Mouse (Mus musculus) CH12.LX (cell line): ENCODE measurements around the gene Maco1. TPM values are rescaled to one million over a fixed set of nuclear protein-coding genes. Genes with fewer than 3 reads are reported as not detected.

Experiments
- DNase-seq: peaks from one replicate; pipeline ENCODE4 v3.0.0-alpha.2; 2013; ENCODE audit errors: extremely low read depth
- H3K27ac ChIP-seq: 2 replicates; pipeline ENCODE4 v1.5.1; 2012; ENCODE audit warnings: low read depth, mild to moderate bottlenecking, control low read depth, moderate library complexity; ENCODE audit not compliant: insufficient read depth
- H3K27me3 ChIP-seq: replicated peaks from 2 replicates; pipeline ENCODE3; 2012; ENCODE audit warnings: inconsistent platforms
- H3K36me3 ChIP-seq, 2 experiments: replicated peaks in 1 of 2; 2 replicates each; pipeline versions ENCODE3 to v1.6.1; 2012; ENCODE audit warnings: inconsistent platforms in 1 of 2, low read length in 1 of 2, mild to moderate bottlenecking in 1 of 2, mixed read lengths in 1 of 2, moderate library complexity in 1 of 2; ENCODE audit not compliant: control insufficient read depth in 1 of 2, insufficient read depth in 1 of 2
- H3K4me1 ChIP-seq, 2 experiments: 2 replicates each; pipeline ENCODE4 v1.6.1; 2012; ENCODE audit warnings: inconsistent platforms in 1 of 2, moderate library complexity in 1 of 2; ENCODE audit not compliant: insufficient read depth in 2 of 2, control insufficient read depth in 1 of 2
- H3K4me2 ChIP-seq: 2 replicates; pipeline ENCODE4 v1.6.1; 2012; ENCODE audit warnings: low read depth, mild to moderate bottlenecking, control low read depth; ENCODE audit not compliant: poor library complexity, insufficient read depth, severe bottlenecking
- H3K4me3 ChIP-seq, 3 experiments: fragments of 150-350 bp in 1 of 3; sonication (generic) in 1 of 3; replicated peaks in 1 of 3; 2 replicates each; pipeline versions ENCODE3 to v1.5.1; 2011 to 2012; ENCODE audit warnings: low read depth in 2 of 3, low read length in 2 of 3, mild to moderate bottlenecking in 2 of 3, moderate library complexity in 2 of 3, control low read depth in 1 of 3, improper control_type of control experiment in 1 of 3, inconsistent platforms in 1 of 3, mixed read lengths in 1 of 3; ENCODE audit not compliant: poor library complexity in 1 of 3
- H3K79me2 ChIP-seq: replicated peaks from 2 replicates; pipeline ENCODE4 v1.6.1; 2012; ENCODE audit warnings: mild to moderate bottlenecking, moderate library complexity; ENCODE audit not compliant: control insufficient read depth, poor library complexity, insufficient read depth, severe bottlenecking; ENCODE audit errors: extremely low read depth
- H3K9ac ChIP-seq: 2 replicates; pipeline ENCODE4 v1.6.1; 2012; ENCODE audit warnings: low read depth, mild to moderate bottlenecking, control low read depth, moderate library complexity; ENCODE audit not compliant: insufficient read depth
- H3K9me3 ChIP-seq: replicated peaks from 2 replicates; pipeline ENCODE3; 2012; ENCODE audit warnings: low read length, inconsistent platforms, mixed read lengths
- CHD1 ChIP-seq: IDR thresholded peaks from 2 replicates; pipeline ENCODE4 v1.6.1; 2012; ENCODE audit warnings: low read depth, low read length, improper control_type of control experiment, inconsistent platforms
- CTCF ChIP-seq, 2 experiments: IDR thresholded peaks in 1 of 2; conservative IDR thresholded peaks in 1 of 2; 2 replicates each; pipeline ENCODE4 v1.5.1; 2011 to 2012; ENCODE audit warnings: low read depth in 2 of 2, low read length in 2 of 2, improper control_type of control experiment in 1 of 2, inconsistent platforms in 1 of 2, mild to moderate bottlenecking in 1 of 2, moderate library complexity in 1 of 2
- EP300 ChIP-seq: IDR thresholded peaks from 2 replicates; pipeline ENCODE4 v1.6.1; 2011; ENCODE audit warnings: low read length, improper control_type of control experiment
- GABPA ChIP-seq: IDR thresholded peaks from 2 replicates; pipeline ENCODE4 v1.6.1; 2012; ENCODE audit warnings: low read depth, low read length, improper control_type of control experiment, inconsistent platforms; ENCODE audit not compliant: insufficient replicate concordance
- JUND ChIP-seq: conservative IDR thresholded peaks from 2 replicates; pipeline ENCODE4 v1.6.1; 2011; ENCODE audit warnings: low read depth, low read length, improper control_type of control experiment
- KAT2A ChIP-seq: IDR thresholded peaks from 2 replicates; pipeline ENCODE4 v1.6.1; 2012; ENCODE audit warnings: low read length, improper control_type of control experiment, inconsistent platforms; ENCODE audit not compliant: insufficient replicate concordance
- MAFK ChIP-seq: IDR thresholded peaks from 2 replicates; pipeline ENCODE4 v1.6.1; 2011; ENCODE audit warnings: low read length, improper control_type of control experiment; ENCODE audit not compliant: insufficient replicate concordance
- MAX ChIP-seq: IDR thresholded peaks from 2 replicates; pipeline ENCODE4 v1.6.1; 2011; ENCODE audit warnings: low read length, improper control_type of control experiment
- NELFE ChIP-seq: IDR thresholded peaks from 2 replicates; pipeline ENCODE4 v1.6.1; 2011; ENCODE audit warnings: low read depth, low read length, improper control_type of control experiment
- NRF1 ChIP-seq: IDR thresholded peaks from 2 replicates; pipeline ENCODE4 v1.6.1; 2014; ENCODE audit warnings: low read depth, mild to moderate bottlenecking, inconsistent platforms, low read length, improper control_type of control experiment, moderate library complexity
- PAX5 ChIP-seq: IDR thresholded peaks from 2 replicates; pipeline ENCODE4 v1.6.1; 2012; ENCODE audit warnings: low read length, inconsistent platforms, mixed read lengths
- POLR2A ChIP-seq: IDR thresholded peaks from 2 replicates; pipeline ENCODE4 v1.6.1; 2011; ENCODE audit warnings: low read depth, mild to moderate bottlenecking, improper control_type of control experiment, low read length
- RCOR1 ChIP-seq: conservative IDR thresholded peaks from 2 replicates; pipeline ENCODE4 v1.6.1; 2012; ENCODE audit warnings: low read depth, mild to moderate bottlenecking, inconsistent platforms, low read length, improper control_type of control experiment
- SMC3 ChIP-seq: IDR thresholded peaks from 2 replicates; pipeline ENCODE4 v1.6.1; 2011; ENCODE audit warnings: low read depth, low read length, improper control_type of control experiment
- UBTF ChIP-seq: IDR thresholded peaks from 2 replicates; pipeline ENCODE4 v1.6.1; 2012; ENCODE audit warnings: low read depth, mild to moderate bottlenecking, inconsistent platforms, low read length, improper control_type of control experiment, moderate library complexity
- ZC3H11A ChIP-seq: IDR thresholded peaks from 2 replicates; pipeline ENCODE4 v1.6.1; 2012; ENCODE audit warnings: low read depth, mild to moderate bottlenecking, inconsistent platforms, low read length, improper control_type of control experiment
- ZKSCAN1 ChIP-seq: IDR thresholded peaks from 2 replicates; pipeline ENCODE4 v1.6.1; 2012; ENCODE audit warnings: low read depth, inconsistent platforms, low read length, improper control_type of control experiment, borderline replicate concordance
- ZMIZ1 ChIP-seq: IDR thresholded peaks from 2 replicates; pipeline ENCODE4 v1.6.1; 2012; ENCODE audit warnings: low read depth, mild to moderate bottlenecking, inconsistent platforms, low read length, improper control_type of control experiment
- ZNF384 ChIP-seq: IDR thresholded peaks from 2 replicates; pipeline ENCODE4 v1.6.1; 2012; ENCODE audit warnings: low read depth, low read length, improper control_type of control experiment, inconsistent platforms
- dilution Hi-C: fragments of 300-500 bp; cut with MboI; formaldehyde crosslinking; loops from 2 replicates; pipeline ENCODE4 v1.14.3; 2020; ENCODE audit warnings: low sequenced_read_pairs; ENCODE audit not compliant: extremely low pct_unique_long_range_greater_than_20kb, extremely low pct_ligation_motif_present
- in situ Hi-C: fragments of 300-500 bp; cut with MboI; formaldehyde crosslinking; loops from 3 replicates; pipeline ENCODE4 v1.14.3; 2019; ENCODE audit warnings: low sequenced_read_pairs, low pct_ligation_motif_present, low pct_unique_long_range_greater_than_20kb, mixed read lengths
- polyA plus RNA-seq: library from polyadenylated mRNA; unstranded; fragments of >175 nt; gene quantifications from 2 replicates; pipeline ENCODE4 v1.2.1, GENCODE M21; 2012; ENCODE audit warnings: low read depth; ENCODE audit not compliant: insufficient read length
- total RNA-seq, 2 experiments: library from RNA; depleted of rRNA; stranded (reverse); fragments of 300-350 nt in 1 of 2; fragments of >200 nt in 1 of 2; gene quantifications; 2 replicates each; pipeline ENCODE4 v1.2.3; 2012 to 2014

Gene Maco1
- total and polyA plus RNA-seq, 3 experiments = 15.8 to 19.8 (median 17.3) TPM

DNA sequence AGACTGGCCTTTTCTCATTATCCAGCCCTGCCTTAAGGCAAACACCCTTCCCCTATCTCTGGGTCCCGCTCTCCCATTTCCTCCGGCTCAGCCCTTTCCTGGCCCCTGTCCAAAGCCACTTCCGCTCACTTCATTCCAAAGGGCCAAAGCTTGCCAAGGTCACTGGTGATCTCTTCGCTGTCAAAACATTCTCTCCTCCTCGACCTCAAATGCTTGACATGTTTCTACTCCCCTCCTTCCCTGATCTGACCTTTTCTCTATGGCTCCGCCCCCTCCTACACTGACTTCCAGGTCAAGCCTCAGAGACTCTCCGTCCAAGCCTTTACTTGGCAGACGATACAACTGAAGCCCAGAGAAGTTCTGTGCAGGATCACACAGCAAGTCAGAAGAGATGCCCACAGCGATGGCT, 92.3 kb downstream of the Maco1 start:
- H3K9ac ChIP-seq = no peak overlapping the region
- H3K27me3 ChIP-seq = peaks cover 2% of the 10 kb centered on the region
- no peaks in the 10 kb centered on the region for H3K9me3 ChIP-seq
- dilution Hi-C loops = no loop called here
- H3K36me3 ChIP-seq = peaks cover 0 to 2% of the 10 kb centered on the region in 2 experiments
- H3K79me2 ChIP-seq = no peaks in the 10 kb centered on the region
- in situ Hi-C loops = no loop called here
- TF ChIP-seq GABPA (no peak), PAX5 (no peak), CHD1 (no peak), ZMIZ1 (no peak), MAFK (no peak), MAX (no peak), SMC3 (no peak), ZKSCAN1 (no peak), UBTF (no peak), KAT2A (no peak), ZC3H11A (no peak), EP300 (no peak), POLR2A (no peak), NRF1 (no peak)
- TF ChIP-seq, all 38 proteins: peak for 0
- no peak for DNase-seq
- H3K4me2 ChIP-seq = no peak overlapping the region
- H3K4me1 ChIP-seq = peaks cover 8 to 24% of the 10 kb centered on the region in 2 experiments
- no peak overlapping the region for H3K27ac ChIP-seq
- no peak overlapping the region for H3K4me3 ChIP-seq

DNA sequence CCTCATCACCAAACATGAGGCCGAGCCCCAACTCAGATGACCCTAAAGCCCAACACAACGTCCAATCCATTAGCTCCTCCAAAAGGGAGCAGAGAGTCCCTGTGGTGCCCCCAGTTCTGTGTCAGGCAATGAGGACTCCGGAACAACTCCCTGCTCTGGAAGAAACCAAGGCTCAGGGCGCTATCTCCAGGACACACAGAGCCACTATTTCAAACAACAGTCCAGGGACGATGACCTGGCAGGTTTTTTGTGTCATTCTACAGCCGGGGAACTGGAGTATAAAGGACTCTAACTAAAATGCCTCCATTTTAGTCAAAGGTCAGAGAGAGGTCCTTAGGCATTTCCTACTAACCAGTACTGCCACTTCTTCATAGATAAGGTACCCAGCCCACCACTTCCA, 92.9 kb downstream of the Maco1 start:
- dilution Hi-C loops = no loop called here

More for the DNA sequence above, 92.9 kb downstream of the Maco1 start:
- H3K27me3 ChIP-seq = no peaks in the 10 kb centered on the region
- no peak overlapping the region for H3K4me3 ChIP-seq
- no peaks in the 10 kb centered on the region for H3K79me2 ChIP-seq
- H3K4me2 ChIP-seq = no peak overlapping the region
- peaks cover 8 to 21% of the 10 kb centered on the region in 2 experiments for H3K4me1 ChIP-seq
- in situ Hi-C loops = no loop called here
- H3K9ac ChIP-seq = no peak overlapping the region
- H3K36me3 ChIP-seq = peaks cover 0 to 2% of the 10 kb centered on the region in 2 experiments
- DNase-seq = no peak
- H3K9me3 ChIP-seq = no peaks in the 10 kb centered on the region
- no peak overlapping the region for H3K27ac ChIP-seq
- no peak for TF ChIP-seq CTCF (conservative IDR thresholded peaks at IDR 0.05 in 1 of 2, IDR thresholded peaks at IDR 0.05 in 1 of 2; ENCODE audit: low read depth in 2 of 2, low read length in 2 of 2)
- TF ChIP-seq MAFK = no peak
- no peak for TF ChIP-seq POLR2A
- TF ChIP-seq NELFE = no peak
- no peak for TF ChIP-seq KAT2A
- no peak for TF ChIP-seq JUND
- TF ChIP-seq UBTF = no peak
- TF ChIP-seq ZMIZ1 = no peak
- no peak for TF ChIP-seq RCOR1
- TF ChIP-seq ZKSCAN1 = no peak
- TF ChIP-seq ZNF384 = no peak
